Mouse (Mus musculus): ENCODE data around the gene Psmb10. TPM values are rescaled to one million over a fixed set of nuclear protein-coding genes. Genes with fewer than 3 reads are reported as not detected.

The Psmb10 gene
- polyA plus RNA-seq, 1 experiment from 2014 or later, result 22.9 TPM

- Histone ChIP-seq H3K36me3 (peaks cover 4% of the 10 kb centered on the region; the same call in 1 of the 2 replicates), H3K4me3 (no peak overlapping the region), H3K4me1 (peaks cover 15% of the 10 kb centered on the region), H3K9me3 (no peaks in the 10 kb centered on the region), H3K27ac (no peak overlapping the region), H3K9ac (no peak overlapping the region), H3K27me3 (no peaks in the 10 kb centered on the region), H3K4me2 (replicated peaks) (no peak overlapping the region)
- 79% methylated on average over 9 of the region's 9 CpGs for WGBS
- ATAC-seq (ENCODE audit: insufficient number of reproducible peaks, insufficient read depth, low FRiP score, low TSS enrichment), result no peak
These were observed 40.3 kb downstream of the Psmb10 start for GRCm38 (mm10) chr8:105897801-105898480.

GRCm38 (mm10) chr8:105893339-105893738 is 44.9 kb downstream of the Psmb10 start, which contains the start of gene Nrn1l:
Gene Nrn1l, plus strand, starts transcription at chr8:105893567.
- Histone ChIP-seq H3K27ac (no peak within 1 kb of the TSS), H3K27me3 (no peaks in the 10 kb centered on the region), H3K36me3 (peaks cover 49% of the 10 kb centered on the region), H3K4me3 (no peak within 1 kb of the TSS), H3K9me3 (no peaks in the 10 kb centered on the region), H3K9ac (no peak within 1 kb of the TSS), H3K4me2 (replicated peaks) (peak within 1 kb of the TSS; percentile 27; the same call in 1 of the 2 replicates), H3K4me1 (peaks cover 6% of the 10 kb centered on the region; the same call in 1 of the 2 replicates)
- WGBS, result 2% methylated on average over 11 of the region's 11 CpGs
- ATAC-seq (ENCODE audit: insufficient number of reproducible peaks, insufficient read depth, low FRiP score, low TSS enrichment), result peak; percentile 82

GRCm38 (mm10) chr8:105892432-105892831 is 45.8 kb downstream of the Psmb10 start:
- H3K4me2 ChIP-seq (replicated peaks), result no peak overlapping the region
- H3K9ac ChIP-seq, result no peak overlapping the region
- peaks cover 58% of the 10 kb centered on the region for H3K36me3 ChIP-seq
- H3K27me3 ChIP-seq, result no peaks in the 10 kb centered on the region
- H3K27ac ChIP-seq, result no peak overlapping the region
- no peaks in the 10 kb centered on the region for H3K9me3 ChIP-seq
- WGBS, result 92% methylated on average over 6 of the region's 6 CpGs
- H3K4me1 ChIP-seq, result peaks cover 6% of the 10 kb centered on the region; the same call in 1 of the 2 replicates
- H3K4me3 ChIP-seq, result no peak overlapping the region
- ATAC-seq (ENCODE audit: insufficient number of reproducible peaks, insufficient read depth, low FRiP score, low TSS enrichment), result no peak

- H3K36me3 ChIP-seq, result peaks cover 74% of the 10 kb centered on the region
- H3K4me3 ChIP-seq, result no peak overlapping the region
- H3K27me3 ChIP-seq, result no peaks in the 10 kb centered on the region
- no peak overlapping the region for H3K27ac ChIP-seq
- no peaks in the 10 kb centered on the region for H3K9me3 ChIP-seq
- ATAC-seq (ENCODE audit: insufficient number of reproducible peaks, insufficient read depth, low FRiP score, low TSS enrichment), result no peak
- peaks cover 6% of the 10 kb centered on the region; the same call in 1 of the 2 replicates for H3K4me1 ChIP-seq
- no peak overlapping the region for H3K9ac ChIP-seq
- H3K4me2 ChIP-seq (replicated peaks), result no peak overlapping the region
- WGBS, result 89% methylated on average over 6 of the region's 6 CpGs
These were observed 47.4 kb downstream of the Psmb10 start for GRCm38 (mm10) chr8:105890870-105891269.

- H3K9me3 ChIP-seq, result no peaks in the 10 kb centered on the region
- no peaks in the 10 kb centered on the region for H3K27me3 ChIP-seq
- H3K4me2 ChIP-seq (replicated peaks), result no peak overlapping the region
- H3K27ac ChIP-seq, result no peak overlapping the region
- H3K9ac ChIP-seq, result no peak overlapping the region
- H3K4me1 ChIP-seq, result peaks cover 6% of the 10 kb centered on the region; the same call in 1 of the 2 replicates
- WGBS, result 95% methylated on average over 12 of the region's 12 CpGs
- no peak overlapping the region for H3K4me3 ChIP-seq
- ATAC-seq (ENCODE audit: insufficient number of reproducible peaks, insufficient read depth, low FRiP score, low TSS enrichment), result no peak
- peaks cover 83% of the 10 kb centered on the region for H3K36me3 ChIP-seq
These were observed 48.3 kb downstream of the Psmb10 start for GRCm38 (mm10) chr8:105889756-105890465.

Small RNA genes within 50 kb of the gene (microRNA-seq; reads per million reads assigned to microRNA genes)
- gene Mir7074, result not detected

Other genes starting within 250 kb of the Psmb10 start
- gene Acd, start 237.3 kb downstream of the Psmb10 start, polyA plus RNA-seq (2016; fragmentation: Nextera tagmentation; extraction: Ambion mirVana), result 73.6 and 78.2 TPM in 2 replicates
- gene Pard6a, start 237.3 kb downstream of the Psmb10 start, polyA plus RNA-seq (2016; fragmentation: Nextera tagmentation; extraction: Ambion mirVana), result 18.2 and 19.1 TPM in 2 replicates
- gene 4933405L10Rik, start 230.8 kb downstream of the Psmb10 start, polyA plus RNA-seq (2016; fragmentation: Nextera tagmentation; extraction: Ambion mirVana), result 0.14 TPM in 1 of 2 replicates, not detected in the other
- 35.7 and 37.0 TPM in 2 replicates for gene Enkd1, start 230.2 kb downstream of the Psmb10 start, polyA plus RNA-seq (2016; fragmentation: Nextera tagmentation; extraction: Ambion mirVana)
- gene Gfod2, start 179.8 kb downstream of the Psmb10 start, polyA plus RNA-seq (2016; fragmentation: Nextera tagmentation; extraction: Ambion mirVana), result 30.2 and 33.7 TPM in 2 replicates
- gene Ranbp10, start 111.1 kb downstream of the Psmb10 start, polyA plus RNA-seq (2016; fragmentation: Nextera tagmentation; extraction: Ambion mirVana), result 14.9 and 16.0 TPM in 2 replicates
- 0.43 TPM in 1 of 2 replicates, not detected in the other for gene Tsnaxip1, start 110.7 kb downstream of the Psmb10 start, polyA plus RNA-seq (2016; fragmentation: Nextera tagmentation; extraction: Ambion mirVana)
- gene Cenpt, start 85.2 kb downstream of the Psmb10 start, polyA plus RNA-seq (2016; fragmentation: Nextera tagmentation; extraction: Ambion mirVana), result 59.8 and 60.6 TPM in 2 replicates
- 84.6 and 86.8 TPM in 2 replicates for gene Thap11, start 83.3 kb downstream of the Psmb10 start, polyA plus RNA-seq (2016; fragmentation: Nextera tagmentation; extraction: Ambion mirVana)
- 228 and 268 TPM in 2 replicates for gene Nutf2, start 77.9 kb downstream of the Psmb10 start, polyA plus RNA-seq (2016; fragmentation: Nextera tagmentation; extraction: Ambion mirVana)
- 70.5 and 72.6 TPM in 2 replicates for gene Edc4, start 57.6 kb downstream of the Psmb10 start, polyA plus RNA-seq (2016; fragmentation: Nextera tagmentation; extraction: Ambion mirVana)
- 0.65 and 1.1 TPM in 2 replicates for gene Nrn1l, start 44.9 kb downstream of the Psmb10 start, polyA plus RNA-seq (2016; fragmentation: Nextera tagmentation; extraction: Ambion mirVana)
- 42.5 and 44.8 TPM in 2 replicates for gene Pskh1, start 38.0 kb downstream of the Psmb10 start, polyA plus RNA-seq (2016; fragmentation: Nextera tagmentation; extraction: Ambion mirVana)
- gene Ctrl, start 4.6 kb downstream of the Psmb10 start, polyA plus RNA-seq (2016; fragmentation: Nextera tagmentation; extraction: Ambion mirVana), result 1.9 and 2.2 TPM in 2 replicates
- gene Lcat, start 4.9 kb upstream of the Psmb10 start, polyA plus RNA-seq (2016; fragmentation: Nextera tagmentation; extraction: Ambion mirVana), result 2.3 and 3.0 TPM in 2 replicates
- gene Slc12a4, start 27.7 kb upstream of the Psmb10 start, polyA plus RNA-seq (2016; fragmentation: Nextera tagmentation; extraction: Ambion mirVana), result 44.3 and 48.2 TPM in 2 replicates
- not detected in 2 replicates for gene Dpep3, start 41.0 kb upstream of the Psmb10 start, polyA plus RNA-seq (2016; fragmentation: Nextera tagmentation; extraction: Ambion mirVana)
- 25.3 and 26.6 TPM in 2 replicates for gene Dus2, start 52.9 kb upstream of the Psmb10 start, polyA plus RNA-seq (2016; fragmentation: Nextera tagmentation; extraction: Ambion mirVana)
- gene Dpep2nb, start 67.5 kb upstream of the Psmb10 start, polyA plus RNA-seq (2016; fragmentation: Nextera tagmentation; extraction: Ambion mirVana), result not detected in 2 replicates
- gene Ddx28, start 73.4 kb upstream of the Psmb10 start, polyA plus RNA-seq (2016; fragmentation: Nextera tagmentation; extraction: Ambion mirVana), result 21.6 and 22.6 TPM in 2 replicates
- 7.8 and 9.3 TPM in 2 replicates for gene Nfatc3, start 120.4 kb upstream of the Psmb10 start, polyA plus RNA-seq (2016; fragmentation: Nextera tagmentation; extraction: Ambion mirVana)
- gene Esrp2, start 198.5 kb upstream of the Psmb10 start, polyA plus RNA-seq (2016; fragmentation: Nextera tagmentation; extraction: Ambion mirVana), result 10.4 and 11.3 TPM in 2 replicates
- gene Pla2g15, start 212.0 kb upstream of the Psmb10 start, polyA plus RNA-seq (2016; fragmentation: Nextera tagmentation; extraction: Ambion mirVana), result 18.2 and 18.4 TPM in 2 replicates
- 52.8 and 66.5 TPM in 2 replicates for gene Slc7a6, start 230.4 kb upstream of the Psmb10 start, polyA plus RNA-seq (2016; fragmentation: Nextera tagmentation; extraction: Ambion mirVana)

Data from embryonic facial prominence, embryonic 12.5 days (tissue).